Mouse (Mus musculus) MEL (cell line): Measurements from ENCODE around the gene Olfr366. TPM values are rescaled to one million over a fixed set of nuclear protein-coding genes. Genes with fewer than 3 reads are reported as not detected.

ENCODE experiments used
- polyA plus RNA-seq, 2 experiments: library from polyadenylated mRNA; stranded (reverse) in 1 of 2; unstranded in 1 of 2; fragments of >175 nt in 1 of 2; fragments of >200 nt in 1 of 2; gene quantifications; 2 replicates each; pipeline versions ENCODE4 v1.2.1 to v1.2.4; 2012; ENCODE audit warnings: low replicate concordance in 2 of 2, low read depth in 1 of 2; ENCODE audit not compliant: insufficient read length in 2 of 2, insufficient read depth in 1 of 2, missing spikeins in 1 of 2
- total RNA-seq: library from RNA; depleted of rRNA; stranded (reverse); fragments of 300-350 nt; gene quantifications from 2 replicates; pipeline ENCODE4 v1.2.3, GENCODE M21; 2012; rRNA removed

The Olfr366 gene
- total and polyA plus RNA-seq, 3 experiments = 0.01 TPM; not detected in 2

Other genes with a start within 250 kb of the Olfr366 start
- gene Olfr357, start 217.7 kb upstream of the Olfr366 start, total RNA-seq = not detected in 2 replicates
- gene Olfr357, start 217.7 kb upstream of the Olfr366 start, polyA plus RNA-seq = not detected
- not detected in 2 replicates for gene Olfr358, start 202.2 kb upstream of the Olfr366 start, total RNA-seq
- gene Olfr358, start 202.2 kb upstream of the Olfr366 start, polyA plus RNA-seq = not detected
- gene Olfr360, start 145.8 kb upstream of the Olfr366 start, total RNA-seq = not detected in 2 replicates
- gene Olfr360, start 145.8 kb upstream of the Olfr366 start, polyA plus RNA-seq = not detected
- not detected in 2 replicates for gene Olfr361, start 122.3 kb upstream of the Olfr366 start, total RNA-seq
- not detected for gene Olfr361, start 122.3 kb upstream of the Olfr366 start, polyA plus RNA-seq
- not detected in 2 replicates for gene Olfr362, start 93.7 kb upstream of the Olfr366 start, total RNA-seq
- gene Olfr362, start 93.7 kb upstream of the Olfr366 start, polyA plus RNA-seq = not detected
- gene Olfr364-ps1, start 72.3 kb upstream of the Olfr366 start, total RNA-seq = not detected in 2 replicates
- not detected for gene Olfr364-ps1, start 72.3 kb upstream of the Olfr366 start, polyA plus RNA-seq
- not detected in 2 replicates for gene Olfr365, start 23.4 kb upstream of the Olfr366 start, total RNA-seq
- gene Olfr365, start 23.4 kb upstream of the Olfr366 start, polyA plus RNA-seq = not detected
- not detected in 2 replicates for gene Olfr368, start 114.9 kb downstream of the Olfr366 start, total RNA-seq
- not detected for gene Olfr368, start 114.9 kb downstream of the Olfr366 start, polyA plus RNA-seq
- gene Pdcl, start 147.8 kb downstream of the Olfr366 start, total RNA-seq = 25.7 and 30.4 TPM in 2 replicates
- 10 to 100 TPM in 1 of 2 experiments, not detected in 1; 45.8 TPM for gene Pdcl, start 147.8 kb downstream of the Olfr366 start, polyA plus RNA-seq
- gene Rc3h2, start 211.3 kb downstream of the Olfr366 start, total RNA-seq = 9.8 and 10.5 TPM in 2 replicates
- 10 to 100 TPM in 1 of 2 experiments, 1 to 10 TPM in 1; 4.1 to 43.5 TPM for gene Rc3h2, start 211.3 kb downstream of the Olfr366 start, polyA plus RNA-seq
- 4.6 and 5.0 TPM in 2 replicates for gene Zbtb26, start 231.6 kb downstream of the Olfr366 start, total RNA-seq
- 1 to 10 TPM in 1 of 2 experiments, not detected in 1; 4.2 TPM for gene Zbtb26, start 231.6 kb downstream of the Olfr366 start, polyA plus RNA-seq
- gene Zbtb6, start 231.6 kb downstream of the Olfr366 start, total RNA-seq = 7.4 and 8.7 TPM in 2 replicates
- gene Zbtb6, start 231.6 kb downstream of the Olfr366 start, polyA plus RNA-seq = 1 to 10 TPM in 1 of 2 experiments, not detected in 1; 5.3 TPM
- gene Rabgap1, start 231.7 kb downstream of the Olfr366 start, total RNA-seq = 10.5 and 12.6 TPM in 2 replicates
- gene Rabgap1, start 231.7 kb downstream of the Olfr366 start, polyA plus RNA-seq = 10 to 100 TPM; 12.9 to 49.8 TPM